Mouse (Mus musculus) heart, postnatal 0 days (tissue): ENCODE data around the gene Nfib.

Source experiments
- CTCF ChIP-seq: IDR thresholded peaks from 2 replicates; pipeline ENCODE4 v1.5.1; 2016; ENCODE audit warnings: antibody characterized with exemption, control low read depth, low read depth
- EP300 ChIP-seq: IDR thresholded peaks from 2 replicates; pipeline ENCODE4 v1.6.1; 2016; ENCODE audit warnings: antibody characterized with exemption, low read depth

GRCm38 (mm10) chr4:82512335-82512734 is 193.2 kb downstream of the Nfib start:
- TF ChIP-seq CTCF (no peak), EP300 (no peak)
